Mouse (Mus musculus) heart, postnatal 4 days (tissue): ENCODE measurements around the gene Hpd. TPM values are rescaled to one million over a fixed set of nuclear protein-coding genes. Genes with fewer than 3 reads are reported as not detected.

Experiments used
- DNase-seq: peaks from one replicate; pipeline ENCODE4 v3.0.0; 2021
- total RNA-seq, 2 experiments: library from RNA; stranded (reverse); gene quantifications; 2 replicates each; pipeline ENCODE4 v1.2.3; 2021

The Hpd gene
- total RNA-seq, 2 experiments from 2014 or later = not detected

- peak; percentile 58 for DNase-seq
Measured at GRCm38 (mm10) chr5:123185966-123186365, 3.4 kb upstream of the Hpd start.

GRCm38 (mm10) chr5:123181536-123181935 lies 991 bp downstream of the Hpd start:
- no peak for DNase-seq

DNA sequence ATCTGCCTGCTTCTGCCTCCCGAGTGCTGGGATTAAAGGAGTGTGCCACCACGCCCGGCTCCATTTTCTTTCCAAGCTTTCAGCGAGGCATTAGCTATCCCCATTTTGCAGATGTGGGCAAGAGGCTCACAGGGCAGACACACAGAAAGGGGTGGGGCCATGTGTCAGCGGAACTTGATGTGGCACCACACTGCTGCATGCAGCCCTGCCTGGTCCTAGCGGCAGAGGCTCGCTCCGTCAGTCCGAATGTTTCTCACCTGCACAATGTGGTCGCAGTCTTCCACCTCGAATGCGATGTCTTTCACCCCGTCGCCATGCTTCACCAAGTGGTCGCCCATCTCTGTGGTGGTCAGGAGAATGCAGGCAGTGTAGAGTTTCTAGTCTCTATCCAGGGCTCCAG lies 2.1 kb downstream of the Hpd start:
- no peak for DNase-seq

DNA sequence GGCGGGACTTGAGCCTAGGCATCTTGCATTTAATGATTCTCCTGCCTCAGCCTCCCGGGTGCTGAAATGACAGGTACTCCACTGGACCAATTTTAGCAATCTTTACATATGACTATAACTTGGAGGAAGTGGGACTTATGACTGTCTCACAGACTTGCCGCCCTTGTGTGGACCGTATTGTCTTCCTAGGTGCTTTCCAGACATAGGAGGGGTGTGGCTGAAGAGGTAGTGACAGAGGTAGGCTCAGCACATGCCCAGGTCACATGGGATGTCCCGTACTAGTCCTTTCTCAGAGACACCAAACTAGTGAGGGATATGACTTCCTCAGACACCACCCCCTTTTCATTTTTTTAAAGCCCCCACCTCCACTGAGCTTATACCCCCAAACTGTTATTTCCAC lies 3.7 kb downstream of the Hpd start:
- DNase-seq = no peak

DNA sequence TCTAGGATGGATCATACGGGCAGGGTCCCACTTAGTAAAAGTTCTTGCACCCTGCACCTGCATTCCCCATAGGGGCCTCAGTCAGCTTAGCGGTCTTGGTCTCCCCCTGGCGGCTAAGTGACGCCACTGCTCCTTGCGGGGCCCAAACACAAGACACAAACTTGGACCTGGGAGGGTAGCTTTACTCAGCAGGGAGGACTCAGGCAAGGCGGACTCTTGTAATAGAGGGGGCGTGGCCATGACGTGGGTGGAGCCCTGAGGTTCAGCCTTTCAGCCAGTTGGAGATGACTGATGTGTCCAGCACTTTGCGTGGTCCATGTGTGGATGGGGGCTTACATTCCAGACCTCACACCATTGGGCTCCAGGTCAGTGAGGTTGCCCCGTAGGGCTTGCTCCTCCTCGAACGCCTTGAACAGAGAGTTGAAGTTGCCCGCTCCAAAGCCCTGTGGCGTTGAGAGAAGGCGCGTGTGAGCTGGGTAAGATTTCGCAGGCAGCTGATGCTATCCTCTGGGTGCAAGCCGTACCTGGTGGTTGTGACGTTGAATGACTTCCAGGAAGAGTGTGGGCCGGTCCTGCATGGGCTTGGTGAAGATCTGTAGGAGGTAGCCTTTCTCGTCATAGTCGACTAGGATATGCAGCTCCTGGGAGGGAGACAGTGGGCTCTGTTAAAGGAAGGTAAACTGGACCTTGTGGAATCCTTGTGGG lies 10.7 kb downstream of the Hpd start:
- DNase-seq = peak; percentile 90

DNA sequence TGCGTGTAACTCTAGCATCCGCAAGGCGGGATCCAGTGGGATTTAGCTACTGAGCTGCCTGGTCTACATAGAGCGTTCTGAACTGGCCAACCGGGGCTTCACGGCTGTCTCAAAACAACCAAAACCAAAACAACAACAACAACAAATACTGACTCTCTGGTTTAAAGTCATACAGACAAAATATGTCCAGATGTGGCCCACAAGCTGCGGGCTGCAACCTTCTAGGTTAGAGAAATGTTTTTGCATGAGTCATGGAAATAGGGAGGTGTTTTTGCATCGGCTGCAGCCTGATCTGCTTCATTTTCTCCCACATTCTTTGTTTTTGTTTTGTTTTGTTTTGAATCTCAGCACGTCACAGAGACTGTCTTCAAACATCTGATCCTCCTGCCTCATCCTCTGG lies 12.2 kb downstream of the Hpd start:
- DNase-seq = no peak

- no peak for DNase-seq
Measured at GRCm38 (mm10) chr5:123169284-123169683, 13.2 kb downstream of the Hpd start, which contains the start of gene Psmd9. Psmd9 (plus strand) TSS chr5:123169413.

DNA sequence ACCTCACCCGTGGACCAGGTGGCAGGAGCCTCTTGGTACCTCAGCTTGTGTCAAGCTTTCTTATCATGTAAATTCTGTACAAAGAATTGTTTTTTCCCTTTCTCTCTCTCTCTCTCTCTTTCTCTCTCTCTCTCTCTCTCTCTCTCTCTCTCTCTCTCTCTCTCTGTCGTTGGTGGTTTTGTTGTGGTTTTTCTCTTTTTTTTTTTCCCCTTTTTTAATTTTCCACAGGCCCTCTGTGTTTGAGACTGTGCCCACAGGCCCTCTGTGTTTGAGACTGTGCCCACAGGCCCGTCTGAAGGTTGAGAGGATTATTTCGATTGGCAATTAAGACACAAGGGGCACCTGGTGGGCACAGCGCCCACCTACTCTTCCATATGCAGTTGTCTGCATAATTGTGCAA lies 14.9 kb downstream of the Hpd start:
- no peak for DNase-seq

DNA sequence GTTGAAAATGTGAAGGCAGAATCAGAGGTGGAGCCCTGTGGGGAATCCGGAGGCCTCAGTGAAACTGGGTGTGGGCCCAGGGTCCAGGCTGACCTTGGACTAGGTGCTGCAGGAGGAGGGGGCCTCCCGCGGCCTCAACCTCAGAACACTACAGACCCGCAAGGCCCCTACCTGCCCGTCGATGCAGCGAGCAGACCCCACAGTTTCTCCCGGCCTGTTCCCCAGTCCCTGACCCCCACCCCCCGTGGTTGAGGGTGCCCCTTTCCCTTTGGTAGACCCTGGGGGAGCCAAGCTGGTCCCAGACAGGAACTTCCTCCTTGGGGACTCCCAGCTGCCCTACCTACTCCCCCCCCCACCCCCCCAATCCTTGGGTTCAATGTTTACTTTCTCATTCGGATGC lies 16.1 kb downstream of the Hpd start:
- no peak for DNase-seq

GRCm38 (mm10) chr5:123162942-123163341 lies 19.6 kb downstream of the Hpd start:
- DNase-seq = peak; percentile 12

- DNase-seq = no peak
Measured at GRCm38 (mm10) chr5:123160341-123160740, 22.2 kb downstream of the Hpd start.

- no peak for DNase-seq
Measured at GRCm38 (mm10) chr5:123159866-123160265, 22.7 kb downstream of the Hpd start.

GRCm38 (mm10) chr5:123159446-123159845 lies 23.1 kb downstream of the Hpd start:
- no peak for DNase-seq

DNA sequence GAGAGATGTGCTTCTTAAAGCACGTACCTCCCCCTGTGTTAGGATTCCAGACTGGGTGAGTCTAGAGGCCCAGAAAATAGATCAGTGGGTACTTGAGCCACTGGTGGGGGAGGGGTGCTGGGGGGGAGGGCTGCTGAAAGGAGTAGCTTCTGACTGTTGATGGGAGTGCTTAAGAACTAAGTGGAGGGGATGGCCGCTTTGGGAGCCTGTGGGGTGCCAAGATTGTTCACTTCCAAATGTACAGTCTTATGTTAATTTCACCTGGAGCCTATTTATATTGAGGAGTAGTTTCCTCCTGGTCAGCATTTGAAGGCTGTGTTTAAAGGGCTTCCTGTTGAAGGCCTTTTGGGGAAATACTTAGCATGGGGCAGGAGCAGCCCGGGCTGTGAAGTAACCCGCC lies 24.6 kb downstream of the Hpd start:
- DNase-seq = no peak

DNA sequence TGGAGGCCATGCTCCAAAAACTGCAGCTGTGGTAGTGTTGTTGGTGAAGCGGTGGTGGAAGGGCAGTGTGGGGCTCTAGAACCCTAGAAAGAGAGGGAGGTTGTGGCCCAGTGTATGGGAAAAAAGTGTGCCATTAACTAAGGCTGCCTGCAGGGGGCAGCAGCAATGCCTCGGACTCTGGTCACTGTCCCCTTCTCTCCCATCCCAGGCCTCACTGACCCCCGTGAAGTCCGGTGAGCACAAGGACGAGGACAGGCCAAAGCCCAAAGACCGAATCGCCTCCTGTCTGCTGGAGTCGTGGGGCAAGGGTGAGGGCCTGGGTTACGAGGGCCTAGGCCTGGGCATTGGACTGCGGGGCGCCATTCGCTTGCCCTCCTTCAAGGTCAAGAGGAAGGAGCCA lies 25.8 kb downstream of the Hpd start:
- peak; percentile 21 for DNase-seq

- peak; percentile 80 for DNase-seq
Measured at GRCm38 (mm10) chr5:123155425-123155824, 27.1 kb downstream of the Hpd start.

- DNase-seq = no peak
Measured at GRCm38 (mm10) chr5:123152901-123153300, 29.6 kb downstream of the Hpd start.

DNA sequence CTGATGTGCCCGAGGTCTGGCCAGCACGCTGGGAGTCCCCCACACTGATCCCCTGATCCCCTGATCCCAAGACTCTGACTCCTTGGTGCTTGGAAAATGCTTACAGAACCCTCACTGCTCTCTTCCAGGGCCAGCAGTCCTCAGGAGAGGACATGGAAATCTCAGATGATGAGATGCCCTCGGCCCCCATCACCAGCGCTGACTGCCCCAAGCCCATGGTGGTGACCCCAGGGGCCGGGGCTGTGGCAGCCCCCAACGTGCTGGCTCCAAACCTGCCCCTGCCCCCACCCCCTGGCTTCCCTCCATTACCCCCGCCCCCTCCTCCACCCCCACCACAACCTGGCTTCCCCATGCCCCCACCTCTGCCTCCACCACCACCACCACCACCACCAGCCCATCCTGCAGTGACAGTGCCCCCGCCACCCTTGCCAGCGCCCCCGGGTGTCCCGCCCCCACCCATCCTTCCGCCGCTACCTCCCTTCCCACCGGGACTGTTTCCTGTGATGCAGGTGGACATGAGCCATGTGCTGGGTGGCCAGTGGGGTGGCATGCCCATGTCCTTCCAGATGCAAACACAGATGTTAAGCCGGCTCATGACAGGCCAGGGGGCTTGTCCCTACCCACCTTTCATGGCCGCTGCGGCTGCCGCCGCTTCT lies 30.7 kb downstream of the Hpd start:
- no peak for DNase-seq

GRCm38 (mm10) chr5:123151077-123151476 lies 31.4 kb downstream of the Hpd start:
- DNase-seq = peak; percentile 38

GRCm38 (mm10) chr5:123150641-123151040 lies 31.9 kb downstream of the Hpd start:
- DNase-seq = no peak

- peak; percentile 96 for DNase-seq
Measured at GRCm38 (mm10) chr5:123149451-123150400, 32.8 kb downstream of the Hpd start.

DNA sequence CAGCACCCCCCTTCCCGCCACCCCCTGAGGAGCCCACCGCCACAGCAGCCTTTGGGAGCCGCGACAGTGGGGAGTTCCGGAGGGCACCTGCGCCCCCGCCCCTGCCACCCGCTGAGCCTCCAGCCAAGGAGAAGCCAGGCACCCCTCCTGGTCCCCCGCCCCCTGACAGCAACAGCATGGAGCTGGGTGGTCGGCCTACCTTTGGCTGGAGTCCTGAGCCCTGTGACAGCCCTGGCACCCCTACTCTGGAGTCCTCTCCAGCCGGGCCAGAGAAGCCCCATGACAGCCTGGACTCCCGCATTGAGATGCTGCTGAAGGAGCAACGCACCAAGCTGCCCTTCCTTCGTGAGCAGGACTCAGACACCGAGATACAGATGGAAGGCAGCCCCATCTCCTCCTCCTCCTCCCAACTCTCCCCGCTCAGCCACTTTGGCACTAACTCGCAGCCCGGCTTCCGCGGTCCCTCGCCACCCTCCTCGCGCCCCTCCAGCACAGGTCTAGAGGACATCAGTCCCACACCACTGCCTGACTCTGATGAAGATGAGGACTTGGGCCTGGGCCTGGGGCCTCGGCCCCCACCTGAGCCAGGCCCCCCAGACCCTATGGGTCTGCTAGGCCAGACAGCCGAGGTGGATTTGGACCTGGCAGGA lies 34.3 kb downstream of the Hpd start:
- DNase-seq = peak; percentile 14

- no peak for DNase-seq
Measured at GRCm38 (mm10) chr5:123147569-123147968, 35.0 kb downstream of the Hpd start.
